Mouse (Mus musculus): ENCODE data around the gene Scgb2b11. TPM values are rescaled to one million over a fixed set of nuclear protein-coding genes. Genes with fewer than 3 reads are reported as not detected.
"Not testable (repeated sequence)": the region's sequence is repeated elsewhere in the genome, so short reads cannot be mapped to it uniquely, and the experiment has no call there.

Gene Scgb2b11
- total RNA-seq (2014; fragmentation: Nextera tagmentation) (not detected in 2 replicates), total RNA-seq (2017) (not detected in 2 replicates), polyA plus RNA-seq (2012) (not detected in 2 replicates)

- not testable (repeated sequence) for H3K27me3 ChIP-seq (ENCODE audit: insufficient read depth, low read length); H3K4me1 ChIP-seq (ENCODE audit: insufficient read depth, low read depth, low read length); H3K9me3 ChIP-seq (replicated peaks); H3K36me3 ChIP-seq (replicated peaks); ATAC-seq (ENCODE audit: extremely low read depth, insufficient number of reproducible peaks, low FRiP score, poor library complexity, severe bottlenecking); DNase-seq (ENCODE audit: low spot score); H3K4me3 ChIP-seq (ENCODE audit: low read depth, low read length)
Measured at GRCm38 (mm10) chr7:32211045-32211444, at the start of gene Scgb2b11. Scgb2b11 (minus strand) TSS chr7:32211145.

- H3K36me3 ChIP-seq (replicated peaks); H3K27me3 ChIP-seq (ENCODE audit: insufficient read depth, low read length); H3K4me1 ChIP-seq (ENCODE audit: insufficient read depth, low read depth, low read length); DNase-seq (ENCODE audit: low spot score); ATAC-seq (ENCODE audit: extremely low read depth, insufficient number of reproducible peaks, low FRiP score, poor library complexity, severe bottlenecking); H3K9me3 ChIP-seq (replicated peaks); H3K4me3 ChIP-seq (ENCODE audit: low read depth, low read length): not testable (repeated sequence)
Measured at GRCm38 (mm10) chr7:32222540-32222939, 11.6 kb upstream of the Scgb2b11 start, which contains the start of gene Scgb1b11. Scgb1b11 (plus strand) TSS chr7:32222840.

Other genes with a start within 250 kb of the Scgb2b11 start
- not detected in 2 replicates for gene Scgb1b10, start 110.3 kb downstream of the Scgb2b11 start, total RNA-seq (2014; fragmentation: Nextera tagmentation)
- not detected in 2 replicates for gene Scgb1b10, start 110.3 kb downstream of the Scgb2b11 start, total RNA-seq (2017)
- not detected in 2 replicates for gene Scgb1b10, start 110.3 kb downstream of the Scgb2b11 start, polyA plus RNA-seq (2012)
- gene Scgb1b11, start 11.7 kb upstream of the Scgb2b11 start, total RNA-seq (2014; fragmentation: Nextera tagmentation): not detected in 2 replicates
- gene Scgb1b11, start 11.7 kb upstream of the Scgb2b11 start, total RNA-seq (2017): not detected in 2 replicates
- gene Scgb1b11, start 11.7 kb upstream of the Scgb2b11 start, polyA plus RNA-seq (2012): not detected in 2 replicates
- gene Scgb2b12, start 116.1 kb upstream of the Scgb2b11 start, total RNA-seq (2014; fragmentation: Nextera tagmentation): not detected in 2 replicates
- gene Scgb2b12, start 116.1 kb upstream of the Scgb2b11 start, total RNA-seq (2017): not detected in 2 replicates
- not detected in 2 replicates for gene Scgb2b12, start 116.1 kb upstream of the Scgb2b11 start, polyA plus RNA-seq (2012)
- gene Scgb1b12, start 123.0 kb upstream of the Scgb2b11 start, total RNA-seq (2014; fragmentation: Nextera tagmentation): not detected in 2 replicates
- not detected in 2 replicates for gene Scgb1b12, start 123.0 kb upstream of the Scgb2b11 start, total RNA-seq (2017)
- gene Scgb1b12, start 123.0 kb upstream of the Scgb2b11 start, polyA plus RNA-seq (2012): not detected in 2 replicates
- not detected in 2 replicates for gene Scgb1b29, start 230.4 kb upstream of the Scgb2b11 start, total RNA-seq (2014; fragmentation: Nextera tagmentation)
- gene Scgb1b29, start 230.4 kb upstream of the Scgb2b11 start, total RNA-seq (2017): not detected in 2 replicates
- not detected in 2 replicates for gene Scgb1b29, start 230.4 kb upstream of the Scgb2b11 start, polyA plus RNA-seq (2012)